Mouse (Mus musculus) MEL-GATA-1-ER (cell line): ENCODE results near the gene Fdx1.

ENCODE experiments used
- DNase-seq: peaks from one replicate; pipeline ENCODE4 v3.0.0-alpha.2; 2012; ENCODE audit warnings: low read depth; ENCODE audit errors: extremely low read depth

Gene Fdx1

GRCm38 (mm10) chr9:51964110-51964509, 754 bp upstream of the Fdx1 start:
- DNase-seq, result no peak

GRCm38 (mm10) chr9:51961190-51961909, 2.0 kb downstream of the Fdx1 start:
- DNase-seq, result no peak

DNA sequence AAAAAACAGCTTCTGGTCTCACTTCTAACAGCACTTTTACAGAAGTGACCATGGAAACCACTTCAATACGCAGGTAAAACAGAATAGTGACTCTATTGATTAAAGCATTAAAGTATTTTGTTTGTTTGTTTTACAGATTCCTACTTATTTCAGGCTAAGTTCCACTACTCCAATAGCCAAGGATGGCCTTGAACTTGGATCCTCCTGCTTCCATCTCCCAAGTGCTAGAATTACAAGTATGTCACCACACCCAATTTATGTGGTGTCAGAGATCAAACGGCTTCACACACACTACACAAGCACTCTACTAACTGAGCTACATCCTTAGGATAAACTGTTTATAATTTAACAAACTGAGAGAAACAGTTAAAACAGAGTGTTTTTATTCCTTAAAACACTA, 3.0 kb downstream of the Fdx1 start:
- no peak for DNase-seq

GRCm38 (mm10) chr9:51958981-51959380, 4.4 kb downstream of the Fdx1 start:
- no peak for DNase-seq

DNA sequence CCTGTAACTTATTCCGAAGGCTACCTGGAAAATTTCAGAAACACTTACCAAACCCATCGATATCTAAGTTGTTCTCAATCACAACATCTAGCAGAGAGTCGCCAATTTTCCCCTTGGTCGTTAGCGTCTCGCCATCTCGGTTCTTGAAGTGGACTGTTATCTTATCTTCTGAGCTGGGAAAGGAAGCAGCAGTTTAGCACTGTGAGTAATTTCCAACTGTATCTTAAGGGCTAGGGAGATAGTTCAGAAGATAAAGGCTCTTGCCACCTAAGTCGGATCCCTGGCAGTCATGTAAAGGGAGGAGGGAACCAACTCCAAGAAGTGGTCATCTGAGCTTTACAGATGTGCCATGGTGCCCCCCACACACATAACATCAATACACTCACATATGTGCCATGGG, 6.3 kb downstream of the Fdx1 start:
- DNase-seq, result no peak

DNA sequence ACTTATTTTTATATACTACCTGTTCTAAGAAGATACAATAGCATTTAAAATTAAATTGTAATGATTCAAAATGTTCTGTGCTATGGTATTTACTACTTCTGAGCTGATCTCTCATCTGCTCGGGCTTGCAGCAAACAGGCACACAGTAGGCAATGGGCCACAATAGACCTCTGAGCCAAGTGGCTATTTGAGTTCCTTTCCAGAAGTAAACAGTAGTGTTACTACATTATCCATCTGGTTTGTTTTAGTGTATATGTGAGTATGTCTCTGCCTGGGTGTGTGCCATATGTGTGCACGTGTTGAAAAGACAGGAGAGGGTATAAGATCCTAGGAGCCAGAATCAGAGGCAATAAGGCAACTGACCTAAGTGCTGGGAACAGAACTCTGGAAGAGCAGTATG, 6.9 kb downstream of the Fdx1 start:
- DNase-seq, result no peak

DNA sequence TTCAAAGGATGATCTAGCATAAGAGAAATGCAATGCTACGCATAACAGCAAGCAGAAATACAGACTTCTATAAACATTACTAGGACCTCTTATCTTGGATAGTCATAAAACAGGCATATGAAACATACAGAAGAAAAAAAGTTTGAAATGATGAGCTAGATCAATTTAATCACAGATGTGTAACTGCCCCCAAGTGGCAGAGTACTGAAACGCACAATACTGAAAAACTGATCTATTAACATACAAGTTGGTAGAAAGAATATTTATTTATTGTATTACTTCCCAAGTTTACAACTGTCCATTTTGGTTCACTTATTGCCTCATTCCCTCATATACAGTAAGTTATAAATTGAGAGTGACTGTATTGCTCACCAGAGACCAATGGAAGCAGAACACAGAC, 12.0 kb downstream of the Fdx1 start:
- no peak for DNase-seq

- DNase-seq, result no peak
These were observed 12.7 kb downstream of the Fdx1 start for GRCm38 (mm10) chr9:51950667-51951066.

- DNase-seq, result no peak
These were observed 13.1 kb downstream of the Fdx1 start for GRCm38 (mm10) chr9:51950225-51950624.

- no peak for DNase-seq
These were observed 19.4 kb downstream of the Fdx1 start for GRCm38 (mm10) chr9:51943934-51944333.

DNA sequence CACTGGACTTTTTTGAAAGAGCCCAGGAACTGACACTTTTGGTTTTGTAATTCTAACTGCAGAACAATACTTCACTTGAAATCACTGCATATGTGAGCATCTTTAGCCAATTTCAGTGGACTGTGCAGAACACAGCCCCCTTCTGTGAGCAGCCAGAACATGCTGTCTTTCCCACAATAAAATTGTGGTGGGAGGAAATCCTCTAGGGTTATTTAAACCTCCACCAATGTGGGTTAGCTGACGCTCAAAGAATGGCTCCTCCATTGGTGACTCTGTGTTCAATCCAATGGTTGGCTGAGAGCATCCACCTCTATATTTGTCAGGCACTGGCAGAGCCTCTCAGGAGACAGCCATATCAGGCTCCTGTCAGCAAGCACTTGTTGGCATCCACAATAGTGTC, 28.7 kb downstream of the Fdx1 start:
- DNase-seq, result no peak

DNA sequence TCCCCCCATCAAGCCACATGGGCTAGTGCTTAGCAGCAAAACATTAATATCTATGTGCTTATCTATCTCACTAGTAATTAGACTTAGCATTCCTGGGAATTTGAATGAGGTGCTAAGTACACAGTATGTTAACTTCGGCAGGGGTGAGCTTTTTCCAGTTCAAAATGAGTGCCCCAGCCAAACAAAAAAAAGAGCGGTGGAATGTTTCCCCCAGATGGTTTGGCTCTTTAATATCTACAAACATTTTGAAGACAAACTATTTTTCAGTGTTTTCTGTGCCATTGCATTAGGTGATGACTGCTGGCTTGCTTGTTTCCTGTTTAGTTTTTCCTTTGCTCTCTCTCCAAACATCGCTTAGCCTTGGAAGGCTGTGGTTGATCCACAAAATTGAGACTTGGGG, 31.4 kb downstream of the Fdx1 start:
- DNase-seq, result no peak

GRCm38 (mm10) chr9:51931054-51931690, 32.2 kb downstream of the Fdx1 start:
- no peak for DNase-seq

GRCm38 (mm10) chr9:51929972-51930371, 33.4 kb downstream of the Fdx1 start:
- no peak for DNase-seq

GRCm38 (mm10) chr9:51928659-51929058, 34.7 kb downstream of the Fdx1 start:
- no peak for DNase-seq

GRCm38 (mm10) chr9:51928116-51928515, 35.2 kb downstream of the Fdx1 start:
- DNase-seq, result no peak

DNA sequence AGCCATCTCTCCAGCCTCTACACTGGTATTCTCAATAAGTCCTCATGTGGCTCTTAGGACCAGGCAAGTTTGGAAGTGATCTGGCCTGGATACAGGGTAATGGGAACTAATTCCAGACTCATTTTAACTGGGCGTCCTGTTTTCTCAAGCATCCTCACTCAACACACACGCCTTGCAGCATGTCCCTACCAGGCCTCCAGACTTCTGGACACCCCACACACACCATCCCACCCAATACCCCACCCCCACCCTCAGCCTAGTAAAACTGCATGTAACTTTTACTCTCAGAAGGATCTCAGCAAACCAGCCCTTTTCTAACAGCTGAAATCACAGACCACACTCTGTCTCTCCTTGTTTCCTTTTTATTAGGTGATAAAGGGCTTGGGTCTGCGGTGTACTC, 35.7 kb downstream of the Fdx1 start:
- no peak for DNase-seq

- no peak for DNase-seq
These were observed 36.7 kb downstream of the Fdx1 start for GRCm38 (mm10) chr9:51926629-51927028.

DNA sequence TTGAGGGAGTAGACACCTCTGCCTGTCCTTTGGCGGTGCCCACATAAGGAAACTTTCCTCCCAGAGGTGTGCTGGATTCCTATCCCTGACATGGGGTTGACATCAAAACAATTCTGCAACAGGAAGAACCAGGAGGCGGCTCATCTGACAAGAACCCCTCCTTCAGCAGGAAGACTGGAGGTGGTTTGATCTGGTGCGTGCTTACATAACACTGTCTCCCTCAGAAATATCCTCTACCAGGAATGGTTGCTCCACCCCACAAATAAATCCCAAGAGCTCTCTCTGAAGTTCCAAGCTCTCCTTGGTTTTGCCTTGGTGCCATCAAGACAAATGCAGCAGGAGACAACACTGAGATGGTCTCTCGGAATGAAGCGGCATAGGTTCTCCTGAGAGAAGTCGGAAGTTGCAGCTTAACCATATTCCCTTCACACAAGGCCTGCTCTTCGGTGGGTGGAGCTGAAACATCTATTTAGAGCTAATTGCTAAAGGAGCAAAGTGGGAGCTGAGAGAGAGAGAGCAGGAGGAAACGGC, 38.7 kb downstream of the Fdx1 start:
- DNase-seq, result no peak

- DNase-seq, result no peak
These were observed 40.6 kb downstream of the Fdx1 start for GRCm38 (mm10) chr9:51922756-51923155.

DNA sequence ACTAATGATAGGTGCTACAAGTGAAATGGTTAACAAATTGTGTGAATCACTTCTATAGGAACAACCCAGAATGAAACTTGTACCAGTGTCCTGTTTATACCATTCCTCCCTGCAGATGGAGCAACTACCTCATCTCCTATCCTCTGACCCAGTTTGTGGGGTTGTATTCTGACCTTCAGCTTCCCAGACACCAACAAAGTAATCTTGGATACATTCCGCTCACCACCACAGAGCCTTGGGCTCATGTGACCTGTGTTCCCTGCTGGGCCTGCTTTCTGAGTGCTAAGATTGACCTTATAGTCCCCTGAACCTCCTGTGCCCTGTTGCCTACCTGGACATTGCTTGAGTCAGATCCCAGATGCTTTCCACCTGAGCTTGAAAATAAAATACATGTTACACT, 47.8 kb downstream of the Fdx1 start:
- no peak for DNase-seq

GRCm38 (mm10) chr9:51914481-51915120, 48.8 kb downstream of the Fdx1 start:
- no peak for DNase-seq

GRCm38 (mm10) chr9:51908838-51909237, 54.5 kb downstream of the Fdx1 start:
- DNase-seq, result peak; percentile 39
